Mouse (Mus musculus) testis, postnatal 10 days (tissue): ENCODE measurements around the gene 9530077C05Rik.
"Not testable (repeated sequence)": the region's sequence is repeated elsewhere in the genome, so short reads cannot be mapped to it uniquely, and the experiment has no call there.

ENCODE experiments used
- DNase-seq: peaks from one replicate; pipeline ENCODE4 v3.0.0; 2021; ENCODE audit warnings: low spot score

Gene 9530077C05Rik

DNA sequence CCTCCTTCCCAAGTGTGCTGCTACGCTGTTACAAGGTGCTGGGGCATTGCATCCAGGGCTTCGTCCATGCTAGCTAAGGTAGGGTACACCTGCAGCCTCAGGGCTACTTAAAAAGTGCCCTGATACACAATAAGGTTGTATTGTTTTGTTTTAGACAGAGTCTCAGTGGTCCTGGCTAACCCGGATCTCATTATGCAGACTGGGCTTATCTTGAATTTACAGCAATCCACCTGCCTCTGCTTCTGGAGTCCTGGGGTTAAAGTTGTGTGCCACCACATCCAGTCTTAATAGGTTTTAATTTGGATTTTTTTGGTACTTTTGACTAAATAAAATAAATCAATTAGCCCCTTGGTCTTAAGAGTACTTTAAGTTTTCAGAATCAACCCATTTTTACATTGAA lies 8.6 kb downstream of the 9530077C05Rik start:
- DNase-seq: no peak

DNA sequence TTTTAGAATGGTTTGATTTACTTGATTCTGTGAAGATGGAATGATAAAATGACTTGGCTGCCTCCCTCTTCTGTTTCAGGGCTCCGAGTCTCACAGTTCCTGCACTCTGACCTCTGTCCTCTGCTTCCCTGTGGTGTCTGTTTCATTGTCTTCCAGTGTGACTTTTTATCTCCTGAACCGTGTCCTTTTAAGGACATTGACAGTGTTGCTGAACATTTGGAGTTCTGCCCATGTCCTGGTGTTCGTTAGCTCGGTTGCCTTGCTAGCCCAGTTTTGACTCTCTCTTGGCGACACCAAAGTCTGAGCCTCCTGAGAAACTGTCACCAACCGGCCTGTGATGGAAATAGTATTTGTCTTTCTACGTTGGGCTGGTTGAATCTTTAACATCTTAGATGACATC lies 9.2 kb downstream of the 9530077C05Rik start:
- no peak for DNase-seq

DNA sequence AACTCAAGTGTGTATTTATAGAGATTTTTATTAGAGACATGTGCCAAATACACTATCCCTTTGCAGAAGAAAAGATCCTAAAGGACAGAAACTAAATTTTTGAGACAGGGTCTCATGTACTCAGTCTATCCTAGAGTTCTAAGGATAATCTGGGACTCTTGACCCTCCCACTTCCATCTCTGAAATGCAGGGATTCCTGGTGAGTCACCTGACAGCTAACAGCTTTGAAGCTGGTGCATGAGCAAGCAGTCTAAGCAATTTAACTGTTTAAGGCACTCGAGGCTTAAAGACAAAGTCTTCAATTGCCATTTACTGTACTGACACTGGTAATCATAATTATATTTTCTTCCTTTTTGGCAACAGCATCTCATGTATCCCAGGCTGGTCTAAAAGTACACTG lies 11.2 kb downstream of the 9530077C05Rik start:
- no peak for DNase-seq

GRCm38 (mm10) chr9:22423507-22423906 lies 12.2 kb downstream of the 9530077C05Rik start:
- no peak for DNase-seq

- DNase-seq: no peak
These were observed 12.9 kb downstream of the 9530077C05Rik start for GRCm38 (mm10) chr9:22424196-22424595.

DNA sequence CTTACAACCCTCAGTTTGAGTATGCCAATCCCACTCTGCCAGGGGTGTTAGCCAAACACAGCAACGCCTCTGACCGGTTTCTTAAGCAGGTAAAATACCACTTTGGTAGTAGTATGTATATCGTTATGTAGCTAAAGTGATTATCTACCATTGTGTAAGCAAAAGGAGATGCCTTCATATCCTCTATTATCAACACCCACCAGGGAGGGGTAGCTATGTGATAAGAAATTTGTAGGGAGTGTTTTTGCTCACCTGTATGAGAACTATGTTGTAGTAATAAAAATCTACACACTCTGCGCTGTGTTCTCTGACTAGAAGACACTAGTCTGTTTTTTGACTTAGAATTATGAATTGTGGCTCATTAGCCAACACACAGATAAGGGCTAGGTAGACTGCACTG lies 13.4 kb downstream of the 9530077C05Rik start:
- no peak for DNase-seq

GRCm38 (mm10) chr9:22428028-22428665 lies 16.8 kb downstream of the 9530077C05Rik start:
- no peak for DNase-seq

- no peak for DNase-seq
These were observed 17.5 kb downstream of the 9530077C05Rik start for GRCm38 (mm10) chr9:22428666-22429410.

- no peak for DNase-seq
These were observed 18.4 kb downstream of the 9530077C05Rik start for GRCm38 (mm10) chr9:22429533-22430241.

DNA sequence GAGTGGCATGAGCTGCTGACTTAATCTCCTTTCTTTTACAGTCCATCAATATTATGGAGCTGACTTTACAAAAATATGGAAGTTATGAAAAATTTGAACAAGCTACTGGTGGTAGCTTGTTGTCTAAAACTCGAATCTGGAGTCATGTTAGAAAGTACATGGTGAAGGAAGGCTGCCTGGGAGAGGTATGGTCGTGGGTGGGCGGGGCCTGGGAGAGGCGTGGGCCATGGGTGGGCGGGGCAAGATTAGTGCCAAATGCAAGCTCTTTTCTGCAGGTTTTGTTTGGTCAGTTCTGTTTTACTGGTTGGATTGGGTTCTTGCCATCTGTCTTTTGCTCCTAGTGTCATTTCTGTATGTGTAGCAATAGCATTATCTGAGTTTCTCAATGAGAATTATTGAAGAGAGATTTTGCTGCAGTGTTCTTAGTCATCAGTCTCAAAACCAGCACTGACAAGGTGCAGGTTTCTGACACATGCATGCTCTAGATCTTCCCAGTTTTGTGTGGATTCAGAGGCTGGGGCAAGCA lies 19.1 kb downstream of the 9530077C05Rik start:
- DNase-seq: no peak

- no peak for DNase-seq
These were observed 21.9 kb downstream of the 9530077C05Rik start for GRCm38 (mm10) chr9:22433221-22433620.

DNA sequence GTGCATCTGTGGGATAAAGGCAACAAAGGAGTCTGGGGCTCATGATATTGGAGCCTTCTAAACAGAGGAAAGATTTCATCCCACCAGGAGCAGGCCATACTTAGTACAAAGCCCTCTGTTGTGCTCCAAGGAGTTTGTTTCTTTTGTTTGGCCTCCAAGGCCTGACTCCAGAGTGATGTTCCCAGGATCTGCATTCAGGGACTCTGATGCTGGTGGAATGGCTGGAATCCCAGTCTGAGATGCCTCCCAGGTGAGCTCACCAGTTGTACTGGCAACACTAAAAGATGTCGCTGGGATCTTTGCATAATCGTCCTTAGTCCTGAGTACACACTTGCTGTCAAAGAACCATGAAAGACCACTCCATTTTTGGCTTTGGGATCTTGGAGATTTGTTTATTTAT lies 22.8 kb downstream of the 9530077C05Rik start:
- DNase-seq: no peak

- no peak for DNase-seq
These were observed 27.5 kb downstream of the 9530077C05Rik start for GRCm38 (mm10) chr9:22438826-22439225.

GRCm38 (mm10) chr9:22443157-22443556 lies 31.8 kb downstream of the 9530077C05Rik start:
- no peak for DNase-seq

DNA sequence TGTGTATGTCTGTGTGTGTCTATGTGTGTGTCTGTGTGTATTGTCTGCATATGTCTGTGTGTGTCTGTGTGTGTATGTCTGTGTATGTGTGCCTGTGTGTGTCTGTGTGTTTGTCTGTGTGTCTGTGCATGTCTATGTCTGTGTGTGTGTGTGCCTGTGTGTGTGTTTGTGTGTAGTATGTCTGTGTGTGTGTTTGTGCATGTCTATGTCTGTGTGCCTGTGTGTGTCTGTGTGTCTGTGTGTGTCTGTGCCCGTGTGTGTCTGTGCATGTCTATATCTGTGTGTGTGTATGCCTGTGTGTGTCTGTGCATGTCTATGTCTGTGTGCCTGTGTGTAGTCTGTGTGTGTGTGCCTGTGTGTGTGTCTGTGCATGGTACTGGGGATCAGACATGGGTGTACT lies 33.8 kb downstream of the 9530077C05Rik start:
- DNase-seq: no peak

GRCm38 (mm10) chr9:22447213-22447612 lies 35.9 kb downstream of the 9530077C05Rik start:
- no peak for DNase-seq

- peak; percentile 50 for DNase-seq
These were observed 37.1 kb downstream of the 9530077C05Rik start for GRCm38 (mm10) chr9:22448420-22448819.

GRCm38 (mm10) chr9:22449209-22449608 lies 37.9 kb downstream of the 9530077C05Rik start:
- DNase-seq: no peak

GRCm38 (mm10) chr9:22452697-22453096 lies 41.4 kb downstream of the 9530077C05Rik start:
- no peak for DNase-seq

GRCm38 (mm10) chr9:22453501-22453924 lies 42.2 kb downstream of the 9530077C05Rik start:
- no peak for DNase-seq

DNA sequence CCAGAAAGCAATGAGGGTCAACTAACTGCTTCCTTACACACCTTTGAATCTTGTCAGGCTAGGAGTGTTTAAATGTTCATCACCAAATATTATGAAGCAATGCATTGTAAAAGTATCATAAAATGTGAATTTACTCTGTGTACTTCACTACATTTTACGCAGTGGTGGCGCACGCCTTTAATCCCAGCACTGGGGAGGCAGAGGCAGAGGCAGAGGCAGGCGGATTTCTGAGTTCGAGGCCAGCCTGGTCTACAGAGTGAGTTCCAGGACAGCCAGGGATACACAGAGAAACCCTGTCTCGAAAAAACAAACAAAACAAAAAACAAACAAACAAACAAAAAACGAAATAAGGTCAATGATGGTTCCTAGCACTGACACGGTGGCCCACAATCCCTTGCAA lies 42.7 kb downstream of the 9530077C05Rik start, which contains the start of gene Gm17545:
Gene Gm17545 (plus strand): TSS at position 301 of the 400 bp plus-strand sequence.
- DNase-seq: not testable (repeated sequence)

DNA sequence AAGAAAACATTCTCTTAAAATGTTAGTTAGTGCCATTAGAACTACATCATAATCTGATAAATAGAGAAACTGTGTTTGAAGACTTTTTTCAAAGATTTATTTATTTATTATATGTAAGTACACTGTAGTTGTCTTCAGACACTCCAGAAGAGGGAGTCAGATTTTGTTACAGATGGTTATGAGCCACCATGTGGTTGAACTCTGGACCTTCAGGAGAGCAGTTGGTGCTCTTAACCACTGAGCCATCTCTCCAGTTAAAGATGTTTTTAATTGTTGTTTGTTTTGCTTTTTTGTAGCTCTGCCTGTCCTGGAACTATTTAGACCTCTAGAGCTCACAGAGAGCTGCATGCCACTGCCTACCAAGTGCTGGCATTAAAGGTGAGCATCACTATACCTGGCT lies 43.7 kb downstream of the 9530077C05Rik start:
- no peak for DNase-seq
